Mouse (Mus musculus) kidney, embryonic 14.5 days (tissue): ENCODE results near the gene Gins2. TPM values are rescaled to one million over a fixed set of nuclear protein-coding genes. Genes with fewer than 3 reads are reported as not detected.
A peak's percentile ranks its signal among the peaks of the same experiment; 100 is the strongest.

ENCODE experiments used
- ATAC-seq: fragments of 200-750 bp; cut with Nextera tagmentation; 2 replicates; pipeline ENCODE4 v1.8.0; 2017; ENCODE audit warnings: moderate number of reproducible peaks, mild to moderate bottlenecking, moderate TSS enrichment, moderate library complexity; ENCODE audit not compliant: low FRiP score, low TSS enrichment
- H3K27ac ChIP-seq: fragments of 300-500 bp; sonication (generic); 2 replicates; pipeline ENCODE4 v1.5.1; 2014; ENCODE audit warnings: low read depth, mild to moderate bottlenecking, low read length, moderate library complexity, mixed read lengths
- H3K27me3 ChIP-seq: fragments of 300-500 bp; sonication (generic); 2 replicates; pipeline ENCODE4 v1.6.1; 2014; ENCODE audit warnings: mild to moderate bottlenecking, low read length; ENCODE audit not compliant: control insufficient read depth, insufficient read depth
- H3K36me3 ChIP-seq: fragments of 300-500 bp; sonication (generic); 2 replicates; pipeline ENCODE4 v1.6.1; 2014; ENCODE audit warnings: low read length, mixed read lengths; ENCODE audit not compliant: control insufficient read depth, insufficient read depth
- H3K4me1 ChIP-seq: fragments of 300-500 bp; sonication (generic); 2 replicates; pipeline ENCODE4 v1.6.1; 2014; ENCODE audit warnings: low read length, mixed read lengths; ENCODE audit not compliant: control insufficient read depth, insufficient read depth
- H3K4me2 ChIP-seq: fragments of 300-500 bp; sonication (generic); replicated peaks from 2 replicates; pipeline ENCODE4 v1.6.1; 2014; ENCODE audit warnings: low read depth, mild to moderate bottlenecking, low read length
- H3K4me3 ChIP-seq: fragments of 300-500 bp; sonication (generic); 2 replicates; pipeline ENCODE4 v1.5.1; 2014; ENCODE audit warnings: mild to moderate bottlenecking, low read length
- H3K9ac ChIP-seq: fragments of 300-500 bp; sonication (generic); 2 replicates; pipeline ENCODE4 v1.6.1; 2014; ENCODE audit warnings: low read depth, mild to moderate bottlenecking, low read length, moderate library complexity
- H3K9me3 ChIP-seq: fragments of 300-500 bp; sonication (generic); 2 replicates; pipeline ENCODE4 v1.6.1; 2016; ENCODE audit warnings: low read length; ENCODE audit not compliant: control insufficient read depth
- WGBS: fragments of 180-500 bp; shearing (Covaris S2); extraction: QIAGEN DNeasy Blood & Tissue Kit; methylation state at CpG from one replicate; pipeline ENCODE4 v1.1.7; 2014; 5-methylcytosine and 5-hydroxymethylcytosine counted together
- polyA plus RNA-seq: library from polyadenylated mRNA; unstranded; fragments of >200 nt; fragmentation: Nextera tagmentation; extraction: Ambion mirVana; gene quantifications from 2 replicates; pipeline ENCODE4 v1.2.1, GENCODE M21; 2014

The Gins2 gene
- polyA plus RNA-seq, 1 experiment from 2014 or later, result 118 TPM

DNA sequence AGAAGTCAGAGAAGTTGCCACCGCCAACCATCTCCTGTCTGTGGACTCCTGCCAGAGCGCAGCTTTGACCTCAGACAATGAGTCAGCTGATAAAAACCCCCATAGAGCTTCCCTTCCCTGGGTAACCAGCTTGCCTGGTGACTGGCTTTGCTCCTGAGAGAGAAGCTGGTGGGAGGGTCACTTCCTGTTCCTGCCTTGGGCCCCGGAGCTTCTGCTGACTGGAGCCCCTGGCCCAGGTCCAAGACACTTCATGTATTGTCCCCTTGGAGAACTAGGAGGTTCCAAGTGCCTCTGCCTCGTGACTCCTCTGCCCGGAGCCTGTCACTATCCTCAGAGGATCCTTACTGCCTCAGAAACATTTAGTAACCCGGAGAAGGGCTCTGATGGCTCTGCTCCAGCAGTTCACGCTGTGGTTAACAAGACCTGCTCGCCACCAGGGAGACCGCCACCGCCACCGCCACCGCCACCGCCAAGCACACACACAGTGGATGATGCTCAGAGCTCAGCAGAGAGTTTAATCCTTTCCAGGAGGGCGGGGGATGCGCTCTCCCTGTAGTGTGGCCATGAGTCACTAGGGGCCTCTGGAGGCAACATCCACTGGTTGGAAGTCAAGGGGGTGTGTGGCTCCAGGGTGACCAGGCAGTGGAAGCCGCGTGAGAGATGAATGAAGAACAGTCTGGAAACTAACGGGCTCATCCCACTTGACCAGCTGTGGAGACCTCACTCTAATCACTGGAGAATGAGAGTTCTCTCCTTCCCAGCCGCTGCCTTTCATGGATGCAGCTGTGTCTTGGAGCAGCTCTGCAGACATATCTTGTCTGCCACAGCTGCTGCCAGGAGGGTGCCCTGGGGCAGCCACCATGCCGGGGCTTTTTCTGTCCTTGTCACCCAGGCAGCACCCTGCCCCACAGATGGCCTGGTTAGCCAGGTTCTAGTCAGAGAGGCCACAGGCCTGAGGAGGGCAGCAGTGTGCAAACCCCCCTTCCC, 25.0 kb downstream of the Gins2 start:
- Histone ChIP-seq H3K9me3 (no peaks in the 10 kb centered on the region), H3K27me3 (no peaks in the 10 kb centered on the region; the same call in 1 of the 2 replicates), H3K4me3 (no peak overlapping the region), H3K27ac (peak overlapping the region; percentile 86), H3K9ac (0 out of 2 replicates have a peak overlapping the region, but pooled peaks have one; percentile 31), H3K36me3 (peaks cover 30% of the 10 kb centered on the region), H3K4me2 (no peak overlapping the region), H3K4me1 (peaks cover 55% of the 10 kb centered on the region)
- peak; percentile 19; the same call in 1 of the 2 replicates for ATAC-seq
- 37% methylated on average over 20 of the region's 20 CpGs for WGBS

- peak overlapping the region; percentile 86 for H3K27ac ChIP-seq
- WGBS, result 11% methylated on average over 8 of the region's 8 CpGs
- no peak; the same call in 1 of the 2 replicates for ATAC-seq
- H3K4me2 ChIP-seq, result no peak overlapping the region
- H3K36me3 ChIP-seq, result peaks cover 26% of the 10 kb centered on the region
- H3K27me3 ChIP-seq, result no peaks in the 10 kb centered on the region; the same call in 1 of the 2 replicates
- 0 out of 2 replicates have a peak overlapping the region, but pooled peaks have one; percentile 31 for H3K9ac ChIP-seq
- peaks cover 56% of the 10 kb centered on the region for H3K4me1 ChIP-seq
- no peak overlapping the region for H3K4me3 ChIP-seq
- H3K9me3 ChIP-seq, result no peaks in the 10 kb centered on the region
Measured at GRCm38 (mm10) chr8:120563348-120563724, 25.8 kb downstream of the Gins2 start.

DNA sequence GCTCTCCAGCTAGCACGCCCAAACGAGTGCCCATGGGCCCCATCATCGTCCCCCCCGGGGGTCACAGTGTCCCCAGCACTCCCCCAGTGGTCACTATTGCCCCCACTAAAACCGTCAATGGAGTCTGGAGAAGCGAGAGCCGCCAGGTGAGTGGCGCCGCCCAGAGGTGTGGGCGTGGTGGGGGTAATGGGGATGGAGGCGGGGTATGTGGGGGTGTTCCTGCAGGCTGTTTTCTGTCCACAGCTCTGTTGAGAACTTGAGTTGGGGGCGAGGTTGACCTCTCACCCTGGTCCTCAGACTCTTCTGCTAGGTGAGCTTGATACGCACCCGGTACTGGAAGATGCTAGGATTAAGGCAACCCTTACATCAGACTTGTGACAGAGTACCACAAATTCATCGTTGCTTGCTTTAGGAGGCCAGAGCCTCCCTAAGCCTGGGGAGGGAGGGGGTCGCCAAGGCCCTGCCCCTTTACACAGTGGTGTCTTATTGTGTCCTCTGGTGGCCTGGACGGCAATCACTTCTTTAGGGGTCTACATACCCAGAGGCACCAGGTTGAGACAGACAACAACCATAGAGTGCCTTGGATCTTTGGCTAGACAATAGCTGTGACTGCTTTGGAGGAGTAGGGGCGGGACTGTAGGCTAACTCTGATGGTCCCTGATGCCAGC, 26.3 kb downstream of the Gins2 start:
- H3K4me3 ChIP-seq, result no peak overlapping the region
- H3K4me2 ChIP-seq, result no peak overlapping the region
- peaks cover 61% of the 10 kb centered on the region for H3K4me1 ChIP-seq
- H3K27me3 ChIP-seq, result no peaks in the 10 kb centered on the region; the same call in 1 of the 2 replicates
- H3K9ac ChIP-seq, result no peak overlapping the region; the same call in 1 of the 2 replicates
- WGBS, result 64% methylated on average over 18 of the region's 18 CpGs
- no peak for ATAC-seq
- H3K9me3 ChIP-seq, result no peaks in the 10 kb centered on the region
- H3K36me3 ChIP-seq, result peaks cover 21% of the 10 kb centered on the region
- peak overlapping the region; percentile 86 for H3K27ac ChIP-seq

- WGBS, result 78% methylated on average over 22 of the region's 22 CpGs
- H3K4me3 ChIP-seq, result no peak overlapping the region
- H3K36me3 ChIP-seq, result peaks cover 11% of the 10 kb centered on the region
- no peaks in the 10 kb centered on the region; the same call in 1 of the 2 replicates for H3K27me3 ChIP-seq
- H3K27ac ChIP-seq, result no peak overlapping the region
- H3K9ac ChIP-seq, result no peak overlapping the region
- no peak for ATAC-seq
- H3K4me2 ChIP-seq, result no peak overlapping the region
- H3K9me3 ChIP-seq, result no peaks in the 10 kb centered on the region
- H3K4me1 ChIP-seq, result peaks cover 71% of the 10 kb centered on the region
Measured at GRCm38 (mm10) chr8:120561539-120562435, 27.3 kb downstream of the Gins2 start.

DNA sequence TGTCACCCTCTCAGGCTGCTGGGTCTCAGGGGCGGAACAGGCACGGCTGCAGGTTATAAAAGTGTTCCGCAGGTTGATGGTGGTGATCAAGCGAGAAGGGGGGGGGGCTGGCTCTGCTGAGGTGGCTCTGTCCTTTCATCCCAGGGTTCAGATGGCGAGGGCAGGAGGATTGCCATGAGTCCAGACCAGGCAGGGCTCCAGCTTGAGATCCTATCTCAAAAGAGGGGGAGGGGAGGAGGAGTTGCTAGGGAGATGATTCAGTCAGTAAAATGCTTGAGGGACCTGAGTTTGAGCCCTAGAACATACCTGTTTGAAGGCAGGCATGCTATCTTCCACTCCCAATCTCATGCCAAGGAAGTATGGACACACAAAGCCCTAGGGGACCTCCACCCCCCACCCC, 28.6 kb downstream of the Gins2 start:
- ATAC-seq, result no peak
- Histone ChIP-seq H3K4me3 (no peak overlapping the region), H3K27ac (no peak overlapping the region), H3K4me2 (no peak overlapping the region), H3K9me3 (no peaks in the 10 kb centered on the region), H3K4me1 (peaks cover 80% of the 10 kb centered on the region), H3K27me3 (no peaks in the 10 kb centered on the region; the same call in 1 of the 2 replicates), H3K9ac (no peak overlapping the region), H3K36me3 (peaks cover 4% of the 10 kb centered on the region; the same call in 1 of the 2 replicates)
- 56% methylated on average over 5 of the region's 5 CpGs for WGBS

- ATAC-seq, result no peak
- H3K4me3 ChIP-seq, result no peak overlapping the region
- no peak overlapping the region for H3K27ac ChIP-seq
- H3K27me3 ChIP-seq, result no peaks in the 10 kb centered on the region; the same call in 1 of the 2 replicates
- H3K36me3 ChIP-seq, result peaks cover 8% of the 10 kb centered on the region; the same call in 1 of the 2 replicates
- H3K9ac ChIP-seq, result no peak overlapping the region
- H3K9me3 ChIP-seq, result no peaks in the 10 kb centered on the region
- peaks cover 76% of the 10 kb centered on the region for H3K4me1 ChIP-seq
- no peak overlapping the region for H3K4me2 ChIP-seq
- 41% methylated on average over 11 of the region's 11 CpGs for WGBS
Measured at GRCm38 (mm10) chr8:120559654-120560053, 29.4 kb downstream of the Gins2 start.

GRCm38 (mm10) chr8:120558162-120558561, 30.9 kb downstream of the Gins2 start:
- 63% methylated on average over 4 of the region's 4 CpGs for WGBS
- no peak overlapping the region for H3K4me3 ChIP-seq
- no peaks in the 10 kb centered on the region for H3K9me3 ChIP-seq
- peaks cover 62% of the 10 kb centered on the region for H3K4me1 ChIP-seq
- no peak for ATAC-seq
- no peak overlapping the region for H3K4me2 ChIP-seq
- H3K27me3 ChIP-seq, result no peaks in the 10 kb centered on the region
- no peak overlapping the region for H3K9ac ChIP-seq
- H3K27ac ChIP-seq, result no peak overlapping the region
- peaks cover 17% of the 10 kb centered on the region for H3K36me3 ChIP-seq
